Mouse (Mus musculus): ENCODE data around the gene Tenm2.

GRCm38 (mm10) chr11:36171991-36172390, 1063.8 kb downstream of the Tenm2 start:
- TF ChIP-seq USF1 (IDR thresholded peaks at IDR 0.05; ENCODE audit: low read depth, low read length) (no peak), NRF1 (IDR thresholded peaks at IDR 0.05; ENCODE audit: insufficient read depth, low read depth, low read length, poor library complexity, severe bottlenecking) (no peak), BHLHE40 (IDR thresholded peaks at IDR 0.05; ENCODE audit: borderline replicate concordance, low read depth, low read length) (no peak), CTCF (IDR thresholded peaks at IDR 0.05 in 2 of 3, conservative IDR thresholded peaks at IDR 0.05 in 1 of 3; ENCODE audit: control insufficient read depth in 1 of 3, insufficient read depth in 1 of 3, low read depth in 2 of 3, low read length in 3 of 3, poor library complexity in 1 of 3, severe bottlenecking in 1 of 3) (no peak), NELFE (IDR thresholded peaks at IDR 0.05; ENCODE audit: low read depth, low read length) (no peak), CHD2 (IDR thresholded peaks at IDR 0.05; ENCODE audit: low read length) (no peak)

Data from MEL (cell line).